Mouse (Mus musculus): ENCODE data around the gene Mef2b.
"Not testable (repeated sequence)": the region's sequence is repeated elsewhere in the genome, so short reads cannot be mapped to it uniquely, and the experiment has no call there.

Mef2b gene

DNA sequence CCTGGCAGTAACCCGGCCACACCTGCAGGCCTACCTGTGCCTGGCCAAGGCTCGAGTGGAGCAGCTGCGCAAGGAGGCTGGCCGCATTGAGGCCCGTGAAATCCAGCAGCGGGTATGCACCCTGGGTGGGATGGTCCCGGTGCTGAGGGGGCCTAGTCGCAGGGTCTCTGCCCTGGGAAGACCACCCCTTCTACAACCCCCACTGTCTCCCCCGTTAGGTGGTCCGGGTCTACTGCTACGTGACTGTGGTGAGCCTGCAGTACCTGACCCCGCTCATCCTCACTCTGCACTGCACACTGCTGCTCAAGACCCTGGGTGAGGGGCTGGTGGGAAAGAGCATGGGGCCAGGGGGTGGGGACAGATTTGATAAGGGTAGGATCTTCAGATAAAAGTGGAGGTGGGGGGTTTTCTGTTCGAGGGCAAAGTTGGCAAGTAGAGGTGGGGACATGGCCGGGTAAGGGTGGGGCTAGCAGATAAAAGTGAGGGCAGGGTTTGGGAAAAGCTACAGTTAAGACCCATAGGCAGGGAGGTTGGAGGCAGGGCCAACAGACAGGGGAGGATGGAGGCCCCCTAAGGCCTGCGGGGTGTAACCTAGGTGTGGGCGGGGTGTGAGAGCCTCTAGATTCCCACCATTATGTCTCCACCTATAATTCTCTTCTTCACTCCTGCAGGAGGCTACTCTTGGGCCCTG lies 41.8 kb downstream of the Mef2b start:
- no peak for DNase-seq

DNA sequence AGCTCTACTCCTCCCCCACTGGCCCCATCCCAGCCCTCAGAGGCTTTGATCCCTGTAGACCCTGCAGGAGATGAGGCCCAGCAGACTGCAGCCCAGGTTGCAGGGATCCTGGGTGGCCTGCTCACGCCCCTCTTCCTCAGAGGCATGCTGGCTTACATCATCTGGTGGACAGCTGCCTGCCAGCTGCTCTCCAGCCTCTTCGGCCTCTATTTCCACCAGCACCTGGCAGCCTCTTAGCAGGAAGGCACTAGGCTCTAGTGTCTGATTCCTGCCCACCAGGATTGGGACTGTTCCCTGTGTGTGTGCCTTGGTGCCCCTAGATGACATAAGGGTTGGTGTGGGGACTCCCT lies 42.4 kb downstream of the Mef2b start:
- DNase-seq, result no peak

DNA sequence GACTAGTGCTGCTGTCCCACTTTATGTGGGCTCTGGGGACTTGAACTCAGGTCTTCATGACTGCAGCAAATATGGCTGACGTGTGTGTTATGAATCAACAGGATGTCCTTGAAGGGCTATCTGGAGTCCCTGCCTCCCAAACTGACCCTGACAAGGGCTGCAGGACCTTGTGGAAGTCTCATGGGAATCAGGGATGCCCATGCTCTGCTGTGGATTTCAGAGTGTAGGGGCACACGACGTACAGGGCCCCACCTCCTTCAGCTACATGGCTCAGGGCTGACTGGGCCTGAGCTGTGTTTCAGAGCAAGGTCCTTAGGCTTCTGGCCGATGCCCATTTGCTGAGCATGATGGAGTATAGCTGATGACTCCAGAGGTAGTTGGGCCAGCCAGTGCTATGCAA lies 43.7 kb downstream of the Mef2b start:
- no peak for DNase-seq

DNA sequence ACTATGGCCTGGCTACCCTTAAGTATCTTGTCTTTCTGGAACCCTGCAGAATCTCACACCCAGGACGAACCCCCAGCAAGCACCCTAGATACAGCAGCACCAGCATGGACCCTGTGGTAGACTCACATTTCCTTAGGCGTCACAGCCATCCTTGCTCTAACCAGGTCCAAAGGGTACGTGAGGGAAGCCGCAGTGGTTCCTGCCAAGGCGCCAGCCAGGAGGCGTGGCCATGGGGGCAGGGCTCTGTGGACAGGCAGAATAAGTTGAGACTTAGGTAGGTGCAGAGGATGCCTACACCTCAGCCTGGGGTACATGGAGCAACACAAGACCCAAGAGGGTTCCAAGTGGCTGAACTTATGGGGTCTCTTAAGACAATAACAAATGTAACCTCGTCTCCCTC lies 49.2 kb downstream of the Mef2b start:
- DNase-seq, result no peak

DNA sequence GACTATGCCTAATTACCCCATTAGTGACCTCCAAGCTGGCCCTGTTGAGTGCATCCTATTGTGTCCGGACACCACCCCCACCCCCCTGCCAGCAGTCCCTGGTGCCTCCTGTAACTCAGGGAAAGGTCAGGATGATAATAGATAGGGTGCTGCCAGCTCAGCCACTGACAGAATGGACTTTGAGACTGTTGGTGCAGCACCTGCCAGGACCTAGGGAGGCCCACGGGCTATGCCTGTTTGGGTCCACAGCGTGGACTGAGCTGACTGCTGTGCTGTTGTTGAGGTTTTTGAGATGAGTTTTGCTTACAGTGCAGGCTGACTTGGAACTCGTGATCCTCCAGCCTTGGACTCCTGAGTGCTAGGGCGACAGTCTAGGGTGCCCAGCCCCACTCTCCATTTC lies 53.7 kb downstream of the Mef2b start:
- DNase-seq, result no peak

DNA sequence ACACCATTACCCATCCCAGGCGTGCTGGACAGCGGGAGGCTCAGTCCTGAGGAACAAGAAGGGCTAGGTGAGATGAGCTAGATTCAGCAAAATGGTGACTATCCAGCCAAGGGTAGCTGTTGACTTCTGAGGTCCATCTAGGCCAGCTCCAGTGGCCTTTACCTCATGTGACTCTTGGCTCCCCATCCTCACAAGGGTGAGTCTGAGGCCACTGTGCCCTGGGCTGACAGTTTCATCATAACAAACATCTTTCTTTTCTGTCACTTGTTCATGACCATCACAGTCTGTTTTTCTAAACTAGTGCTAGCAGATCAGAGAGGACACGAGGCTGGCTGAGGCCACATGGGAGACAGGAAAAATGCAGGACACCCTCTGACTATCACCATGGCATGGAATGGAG lies 54.7 kb downstream of the Mef2b start:
- no peak for DNase-seq

DNA sequence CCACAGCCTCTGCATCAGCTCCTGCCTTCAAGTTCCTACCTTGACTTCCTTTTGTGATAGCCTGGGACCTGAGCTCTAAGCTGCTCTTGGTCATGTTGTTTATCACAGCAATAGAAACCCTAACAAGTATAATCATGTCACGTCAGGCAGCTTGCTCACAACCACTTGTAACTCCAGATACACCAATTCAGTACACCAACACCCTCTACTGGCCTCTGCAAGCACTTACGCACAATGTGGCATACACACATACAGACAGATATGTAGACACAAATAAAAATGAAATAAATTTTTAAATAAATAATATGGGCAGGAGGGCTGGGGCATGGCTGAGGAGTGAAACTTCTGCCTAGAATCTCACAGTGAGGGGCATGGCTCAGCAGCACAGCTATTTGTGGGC lies 56.3 kb downstream of the Mef2b start:
- no peak for DNase-seq

DNA sequence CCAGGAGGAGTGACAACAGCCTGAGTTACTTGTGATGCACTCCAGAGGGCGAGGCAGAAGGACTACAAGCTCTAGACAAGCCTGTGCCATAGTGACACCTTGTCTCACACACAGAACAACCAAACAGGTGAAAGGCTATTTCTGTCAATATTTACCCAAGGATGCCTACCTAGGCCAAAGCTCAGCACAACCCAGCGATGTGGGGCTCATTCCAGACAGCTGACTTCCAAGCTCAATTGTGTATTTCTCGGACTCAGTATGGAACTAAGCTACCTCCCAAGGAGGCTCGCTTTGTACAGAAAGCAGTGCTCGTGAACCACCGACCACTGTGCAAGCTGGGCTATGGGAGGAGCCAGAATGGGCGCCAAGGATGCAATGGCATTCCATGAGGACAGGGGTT lies 58.1 kb downstream of the Mef2b start:
- no peak for DNase-seq

DNA sequence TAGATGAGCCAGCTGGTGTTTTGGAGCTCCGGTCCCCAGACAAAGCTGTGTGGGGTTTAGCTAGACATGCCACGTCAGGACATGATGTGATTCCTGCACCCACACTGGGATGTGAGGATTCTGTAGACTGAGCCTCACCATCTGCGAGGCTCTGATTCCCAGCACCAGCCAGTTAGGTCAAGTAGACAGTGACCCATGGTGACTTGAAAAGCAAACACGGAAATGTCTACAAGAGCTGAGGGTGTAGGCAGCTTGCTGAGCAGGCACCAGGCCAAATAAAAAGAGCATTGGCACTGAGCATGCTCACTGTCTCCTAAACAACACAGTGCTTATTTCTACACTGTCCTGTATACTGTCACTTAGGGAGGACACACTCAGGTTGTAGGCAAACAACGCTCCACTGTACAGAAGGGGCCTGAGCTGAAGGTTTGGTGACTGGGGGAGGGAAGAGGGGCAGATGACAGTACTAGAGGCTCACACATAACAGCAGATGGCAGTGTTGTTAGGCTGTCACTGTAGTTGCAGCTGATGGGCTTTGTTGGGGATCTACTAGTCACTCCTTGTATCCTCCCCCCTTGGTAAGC lies 60.7 kb downstream of the Mef2b start:
- DNase-seq, result peak; percentile 63

DNA sequence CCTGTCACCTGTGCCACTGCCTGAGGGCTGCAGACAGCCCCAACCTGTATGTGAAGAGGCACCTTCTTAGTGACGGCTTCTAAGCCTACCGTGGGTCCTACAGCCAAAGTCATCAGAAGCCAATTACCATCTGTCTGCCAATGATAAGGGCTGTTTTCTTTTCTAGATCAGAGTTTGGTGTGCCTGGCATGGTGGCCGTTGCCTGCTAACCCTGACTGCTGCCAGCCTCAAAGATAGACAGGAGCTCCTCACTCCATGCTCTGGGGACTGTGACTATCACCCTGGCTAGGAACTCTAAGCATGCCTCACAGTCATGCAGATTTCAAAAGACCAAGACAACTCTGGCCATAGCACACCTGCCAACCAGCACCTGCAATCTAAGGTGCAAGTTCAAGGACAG lies 61.9 kb downstream of the Mef2b start:
- DNase-seq, result no peak

DNA sequence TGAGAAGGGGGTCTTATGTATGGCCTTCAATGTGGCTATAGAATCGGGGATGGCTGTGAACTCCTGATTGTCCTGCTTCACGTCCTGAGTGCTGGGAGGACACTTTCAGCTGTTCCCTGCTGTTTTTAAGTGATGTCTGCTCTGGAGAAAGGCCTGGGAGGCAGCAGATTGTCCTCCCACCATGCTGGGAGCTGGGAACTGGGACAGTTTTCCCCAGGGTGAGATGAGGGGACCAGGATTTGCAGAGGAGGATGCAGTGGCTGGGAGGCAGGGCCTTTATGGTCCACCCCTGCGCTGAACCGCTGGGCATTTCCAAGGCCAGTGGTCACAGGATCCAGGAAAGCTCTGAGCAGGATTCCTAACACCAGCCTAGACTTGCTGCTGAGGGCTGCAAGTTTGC lies 63.6 kb downstream of the Mef2b start:
- DNase-seq, result no peak

DNA sequence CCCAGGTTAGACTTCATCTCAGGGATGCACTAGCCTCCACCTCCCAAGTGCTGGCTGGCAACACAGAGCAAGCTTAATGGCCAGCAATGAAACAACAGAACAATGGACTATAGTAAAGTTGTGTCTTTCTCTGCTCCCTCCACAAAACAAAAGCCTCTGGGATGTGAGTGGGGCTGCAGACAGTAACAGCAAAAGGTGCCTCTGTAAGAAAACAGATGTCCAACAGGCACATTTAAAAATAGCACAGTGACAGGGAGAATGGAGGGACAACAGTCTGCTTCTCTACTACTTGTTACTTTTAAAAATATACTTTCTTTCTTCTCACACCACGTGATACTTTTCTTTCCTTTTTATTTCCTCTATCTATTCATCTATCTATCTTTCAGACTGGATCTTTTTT lies 65.2 kb downstream of the Mef2b start:
- DNase-seq, result no peak

DNA sequence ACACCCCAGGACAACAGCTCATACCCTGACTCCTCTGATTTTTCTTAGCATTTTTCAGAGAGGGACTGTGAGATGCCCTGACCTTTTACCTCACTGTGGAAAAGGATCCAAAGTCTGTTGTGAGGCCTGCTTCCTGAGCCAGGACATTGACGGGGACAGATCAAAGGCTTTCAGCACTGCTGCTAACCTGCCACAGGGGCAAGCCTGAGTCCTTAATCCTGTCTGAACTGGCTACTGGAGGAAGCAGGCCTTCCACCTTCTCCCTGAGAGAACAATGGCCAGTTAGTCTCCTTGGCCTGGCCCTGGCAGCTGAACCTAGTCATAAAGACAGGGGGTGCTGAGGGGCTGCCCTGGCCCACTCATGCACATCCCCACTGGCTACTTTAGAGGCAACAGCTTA lies 68.6 kb downstream of the Mef2b start:
- DNase-seq, result no peak

DNA sequence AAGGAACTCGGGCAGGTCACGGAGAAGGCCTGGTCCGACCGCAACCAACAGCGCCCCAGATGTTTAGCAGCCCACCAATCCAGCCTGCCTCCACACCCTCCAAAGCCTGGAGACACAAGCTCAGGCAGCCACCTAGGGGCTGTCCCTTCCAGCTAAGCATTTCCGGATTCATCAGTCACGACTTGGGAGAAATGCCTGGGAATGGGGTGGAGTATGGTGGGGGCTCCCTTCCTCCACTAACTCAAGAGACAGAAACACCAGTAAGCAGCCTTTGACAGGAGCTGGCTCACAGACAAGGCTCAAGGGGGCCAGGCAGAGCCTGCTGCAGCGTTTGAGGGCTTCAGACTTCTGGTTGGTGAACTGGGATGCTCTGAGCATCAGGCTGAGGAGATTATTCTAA lies 71.0 kb downstream of the Mef2b start:
- no peak for DNase-seq

DNA sequence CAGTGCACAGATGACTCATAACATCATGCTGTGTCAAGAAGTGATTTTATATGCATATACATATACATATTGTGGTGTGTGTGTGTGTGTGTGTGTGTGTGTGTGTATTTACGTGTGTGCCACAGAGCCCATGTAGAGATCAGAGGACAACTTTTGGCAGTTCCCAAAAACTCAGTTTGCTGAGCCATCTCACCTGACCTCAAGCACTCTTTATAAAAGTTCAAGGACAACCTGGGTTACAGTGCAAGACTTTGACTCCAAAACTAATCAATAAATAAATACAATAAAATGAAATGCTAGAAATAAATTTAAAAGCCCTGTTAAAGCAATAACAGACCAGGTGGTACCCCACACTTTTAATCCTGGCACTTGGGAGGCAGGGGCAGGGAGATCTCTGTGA lies 71.8 kb downstream of the Mef2b start:
- no peak for DNase-seq

DNA sequence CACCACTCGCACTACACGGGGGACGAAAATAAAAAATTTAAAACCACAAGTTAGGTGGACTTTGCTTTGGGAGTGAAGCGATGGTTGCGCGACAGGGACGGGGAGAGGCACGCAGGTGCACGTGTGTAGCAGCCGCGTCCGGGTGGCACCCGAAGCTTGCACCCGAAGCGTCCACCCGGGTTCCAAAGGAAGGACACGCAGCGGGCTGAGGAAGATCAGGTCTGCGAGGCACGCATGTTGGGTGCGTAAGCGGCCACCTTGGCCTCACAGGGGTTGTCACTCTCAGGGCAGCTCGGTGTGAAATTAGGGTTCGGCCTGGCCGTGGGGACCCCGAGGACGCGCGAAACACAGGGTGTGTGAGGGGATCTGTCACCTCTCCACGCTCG lies 72.2 kb downstream of the Mef2b start:
- DNase-seq, result no peak

DNA sequence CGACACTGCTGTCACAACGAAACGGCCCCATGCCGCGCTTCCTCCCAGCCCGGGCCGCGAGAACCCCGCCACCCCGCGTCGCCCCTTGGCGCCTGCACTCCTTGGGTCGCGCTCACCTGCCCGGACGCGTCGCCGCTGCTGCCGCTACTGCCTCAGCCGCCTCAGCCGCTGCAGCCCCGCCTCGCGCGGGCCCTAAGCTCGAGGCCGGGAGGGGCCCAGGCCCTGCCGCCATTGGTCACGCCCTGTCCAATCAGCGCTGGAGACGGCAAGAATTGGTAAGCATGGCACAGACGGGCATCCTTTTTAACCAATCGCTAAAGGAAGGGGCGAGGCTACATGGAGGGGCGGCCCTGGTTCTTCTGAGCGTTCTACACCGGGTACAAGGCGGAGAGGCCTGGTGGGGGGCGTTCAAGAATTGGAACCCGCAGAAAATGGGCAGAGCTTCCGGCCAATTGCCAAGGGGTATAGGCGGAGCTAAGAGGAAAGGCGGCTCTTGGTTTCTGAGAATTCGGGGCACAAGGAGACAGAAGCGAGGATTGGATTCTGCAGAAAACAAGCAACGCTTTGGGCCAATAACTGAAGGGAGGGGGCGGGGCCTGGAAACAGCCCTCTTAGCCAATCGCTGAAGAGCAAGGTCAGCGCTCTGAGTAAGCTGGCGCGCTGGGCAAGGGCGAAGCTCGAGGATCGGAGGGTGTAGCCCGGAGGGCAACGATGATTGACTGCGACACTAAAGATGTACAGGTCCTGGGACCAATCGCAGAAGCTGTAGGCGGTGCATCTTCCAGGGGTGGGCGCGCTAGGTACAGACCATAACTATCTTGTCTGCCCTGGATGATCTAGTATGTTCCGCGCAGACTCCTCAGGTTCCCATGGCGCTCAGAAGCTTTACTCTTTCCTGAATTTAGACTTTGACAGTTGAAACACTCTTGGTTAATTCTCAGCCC lies 72.9 kb downstream of the Mef2b start, which contains the start of gene Slc25a42:
Gene Slc25a42 (minus strand): TSS at position 194 of the 944 bp plus-strand sequence.
- DNase-seq, result peak; percentile 99

DNA sequence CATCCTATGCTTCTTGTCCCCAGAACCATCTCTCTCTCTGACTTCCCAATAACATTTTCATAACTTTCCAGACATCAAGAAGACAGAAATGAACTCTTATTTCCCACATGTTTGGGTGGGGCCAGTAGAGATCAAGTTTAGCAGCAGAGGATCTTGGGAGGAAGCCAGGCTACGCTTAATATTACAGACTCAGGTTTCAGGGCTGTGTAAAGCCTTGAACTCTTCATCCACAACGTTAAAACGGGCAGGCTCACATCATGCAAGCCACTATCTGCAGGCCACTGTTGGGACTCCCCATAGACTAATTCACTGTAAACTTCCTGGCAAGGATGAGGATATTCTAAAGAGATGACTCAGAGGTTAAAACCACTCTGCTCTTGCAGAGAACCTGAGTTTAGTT lies 74.9 kb downstream of the Mef2b start:
- DNase-seq, result no peak

DNA sequence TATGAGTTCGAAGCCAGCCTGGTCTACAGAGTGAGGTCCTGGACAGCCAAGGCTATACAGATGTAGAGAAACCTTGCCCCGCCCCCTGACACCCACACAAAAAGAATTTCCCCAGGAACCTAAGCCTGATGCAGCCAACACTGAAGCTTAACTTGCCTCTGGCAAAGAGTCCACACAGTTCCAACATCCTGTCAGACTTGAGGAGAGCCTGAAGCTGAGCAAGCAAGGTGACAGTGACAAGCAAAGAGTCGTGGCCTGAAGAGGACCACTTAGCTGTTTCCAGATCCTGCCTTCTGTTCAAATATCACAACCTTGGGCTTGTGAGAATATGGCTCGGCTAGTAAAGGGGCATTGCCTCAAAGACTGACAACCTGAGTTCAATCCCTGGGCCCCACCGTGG lies 75.6 kb downstream of the Mef2b start:
- no peak for DNase-seq

DNA sequence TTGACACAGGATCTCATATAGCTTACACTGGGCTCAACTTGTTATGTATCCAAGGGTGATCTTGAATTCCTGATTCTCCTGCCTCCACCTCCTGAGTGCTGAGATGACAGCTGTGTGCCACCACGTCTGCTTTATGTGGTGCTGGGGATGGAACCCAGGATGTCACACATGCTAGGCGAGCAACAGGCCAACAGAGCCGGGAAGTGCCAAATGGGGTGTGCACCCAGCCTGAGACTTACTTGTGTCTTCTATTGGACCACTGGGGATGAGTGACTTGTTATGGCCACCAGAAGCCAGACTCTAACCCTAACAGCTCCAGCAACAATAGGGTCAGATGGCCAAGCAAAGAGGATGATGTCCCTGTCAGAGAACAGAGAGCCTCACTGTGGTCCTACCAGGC lies 76.7 kb downstream of the Mef2b start:
- not testable (repeated sequence) for DNase-seq

DNA sequence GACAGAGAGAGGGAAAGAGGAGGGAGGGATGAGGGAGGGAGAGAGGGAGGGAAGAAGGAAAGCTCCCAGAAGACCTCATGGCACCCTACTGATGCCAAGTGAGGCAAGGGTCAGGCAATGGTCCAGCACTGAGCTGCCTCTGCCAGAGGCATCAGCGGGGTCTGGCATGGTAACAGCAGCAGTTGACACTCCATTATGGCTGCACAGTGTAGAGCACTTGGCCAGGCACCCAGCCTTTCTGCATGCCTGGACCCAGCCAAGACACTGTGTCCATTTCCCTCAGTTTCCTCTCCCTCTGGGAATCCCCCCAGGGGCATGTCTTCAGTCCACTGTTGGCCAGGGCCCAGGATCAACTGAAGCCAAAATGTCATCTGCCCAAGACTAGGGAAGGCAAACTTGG lies 77.1 kb downstream of the Mef2b start:
- peak; percentile 72 for DNase-seq

Measured in cerebellum, adult 8-10 months (tissue).